Mouse (Mus musculus) intestine, embryonic 14.5 days (tissue): Measurements from ENCODE around the gene Stat4. TPM values are rescaled to one million over a fixed set of nuclear protein-coding genes. Genes with fewer than 3 reads are reported as not detected.

Source experiments
- ATAC-seq: fragments of 200-750 bp; cut with Nextera tagmentation; replicated peaks from 2 replicates; pipeline ENCODE4 v1.8.0; 2017; ENCODE audit warnings: low read depth, moderate number of reproducible peaks, moderate TSS enrichment, moderate library complexity; ENCODE audit not compliant: low FRiP score, low TSS enrichment
- DNase-seq: peaks from one replicate; pipeline ENCODE4 v3.0.0-alpha.2; 2018; ENCODE audit warnings: low spot score
- H3K27ac ChIP-seq: fragments of 300-500 bp; sonication (generic); 2 replicates; pipeline ENCODE4 v1.5.1; 2014; ENCODE audit warnings: low read depth, mild to moderate bottlenecking, control low read depth
- H3K27me3 ChIP-seq: fragments of 300-500 bp; sonication (generic); replicated peaks from 2 replicates; pipeline ENCODE4 v1.6.1; 2014; ENCODE audit warnings: low read length, control low read depth; ENCODE audit not compliant: control insufficient read depth, insufficient read depth
- H3K36me3 ChIP-seq: fragments of 300-500 bp; sonication (generic); 2 replicates; pipeline ENCODE4 v1.6.1; 2014; ENCODE audit warnings: low read length, control low read depth; ENCODE audit not compliant: control insufficient read depth, insufficient read depth
- H3K4me1 ChIP-seq: fragments of 300-500 bp; sonication (generic); replicated peaks from 2 replicates; pipeline ENCODE4 v1.6.1; 2014; ENCODE audit warnings: low read length, control low read depth, mixed read lengths; ENCODE audit not compliant: control insufficient read depth, insufficient read depth
- H3K4me2 ChIP-seq: fragments of 300-500 bp; sonication (generic); 2 replicates; pipeline ENCODE4 v1.6.1; 2014; ENCODE audit warnings: low read length
- H3K4me3 ChIP-seq: fragments of 300-500 bp; sonication (generic); 2 replicates; pipeline ENCODE4 v1.5.1; 2014; ENCODE audit warnings: low read depth, low read length, control low read depth, mixed read lengths
- H3K9ac ChIP-seq: fragments of 300-500 bp; sonication (generic); 2 replicates; pipeline ENCODE4 v1.6.1; 2014; ENCODE audit warnings: mild to moderate bottlenecking, low read length
- H3K9me3 ChIP-seq: fragments of 300-500 bp; sonication (generic); 2 replicates; pipeline ENCODE4 v1.6.1; 2016; ENCODE audit warnings: low read length, control low read depth; ENCODE audit not compliant: control insufficient read depth
- WGBS: fragments of 180-500 bp; shearing (Covaris S2); extraction: QIAGEN DNeasy Blood & Tissue Kit; methylation state at CpG from one replicate; pipeline ENCODE4 v1.1.7; 2014; 5-methylcytosine and 5-hydroxymethylcytosine counted together
- polyA plus RNA-seq: library from polyadenylated mRNA; unstranded; fragments of >200 nt; fragmentation: Nextera tagmentation; extraction: Ambion mirVana; gene quantifications from 2 replicates; pipeline ENCODE4 v1.2.1, GENCODE M21; 2014

Stat4 gene
- polyA plus RNA-seq, 1 experiment from 2014 or later: 2.4 TPM

DNA sequence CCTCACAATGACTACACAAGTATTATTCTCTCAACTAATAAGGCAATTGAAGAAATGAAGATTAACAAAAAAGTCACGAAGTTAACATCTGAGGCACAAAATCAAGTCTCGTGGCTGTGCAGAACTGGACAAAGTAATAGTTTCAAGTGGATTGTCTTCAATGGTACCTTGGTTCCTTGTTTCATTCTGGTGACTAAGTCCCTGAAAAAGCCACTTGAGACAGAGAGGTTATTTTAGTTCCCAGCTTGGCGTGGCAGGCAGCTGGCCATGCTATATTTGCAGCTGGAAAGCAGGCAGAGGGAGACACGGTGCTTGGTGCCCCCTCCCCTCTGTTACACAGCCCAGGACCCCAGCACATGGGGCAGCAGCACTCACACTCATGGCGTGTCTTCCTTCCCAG is 70.2 kb downstream of the Stat4 start:
- Histone ChIP-seq H3K4me3 (no peak overlapping the region), H3K9ac (no peak overlapping the region), H3K27ac (no peak overlapping the region), H3K4me2 (no peak overlapping the region), H3K27me3 (no peaks in the 10 kb centered on the region), H3K4me1 (no peaks in the 10 kb centered on the region), H3K9me3 (no peaks in the 10 kb centered on the region), H3K36me3 (no peaks in the 10 kb centered on the region)
- WGBS: 73% methylated on average over 5 of the region's 5 CpGs
- ATAC-seq: no peak
- DNase-seq: no peak

GRCm38 (mm10) chr1:52066276-52066675 is 79.3 kb downstream of the Stat4 start:
- Histone ChIP-seq H3K4me1 (no peaks in the 10 kb centered on the region), H3K9ac (no peak overlapping the region), H3K36me3 (no peaks in the 10 kb centered on the region), H3K9me3 (no peaks in the 10 kb centered on the region), H3K27me3 (no peaks in the 10 kb centered on the region), H3K27ac (no peak overlapping the region), H3K4me2 (no peak overlapping the region), H3K4me3 (no peak overlapping the region)
- ATAC-seq (no peak), DNase-seq (no peak)
- 73% methylated on average over 1 of the region's 1 CpGs for WGBS

- WGBS: 72% methylated on average over 3 of the region's 3 CpGs
- ATAC-seq: no peak
Measured at GRCm38 (mm10) chr1:52066694-52067093, 79.7 kb downstream of the Stat4 start.

DNA sequence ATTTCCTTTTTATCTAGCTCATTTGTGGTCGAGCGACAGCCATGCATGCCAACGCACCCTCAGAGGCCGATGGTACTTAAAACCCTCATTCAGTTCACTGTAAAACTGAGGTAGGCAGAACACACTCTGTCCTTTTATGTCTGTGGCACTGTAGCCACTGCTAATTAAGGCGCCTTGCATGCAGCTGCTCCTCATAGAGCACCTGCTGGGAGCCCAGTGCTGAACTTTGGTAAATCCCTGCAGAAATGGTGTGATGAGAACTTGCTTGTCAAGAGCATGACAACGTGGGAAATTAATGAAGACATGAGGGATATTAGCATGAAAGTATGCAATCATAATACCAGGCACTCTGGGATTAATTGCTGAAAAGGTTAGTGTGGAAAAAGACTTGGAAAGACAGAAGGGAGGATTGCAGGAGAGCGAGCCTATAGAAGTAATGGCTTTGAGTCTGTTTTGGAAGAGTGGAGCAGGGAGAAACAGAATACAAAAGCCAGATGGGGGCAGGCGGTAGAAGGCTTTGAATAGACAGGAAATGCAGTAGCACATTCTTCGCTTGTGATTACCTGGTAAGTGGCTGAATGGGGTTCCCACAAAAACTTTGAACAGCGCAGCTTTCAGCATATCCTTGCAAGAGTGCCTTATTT is 92.9 kb downstream of the Stat4 start:
- Histone ChIP-seq H3K9me3 (no peaks in the 10 kb centered on the region), H3K9ac (no peak overlapping the region), H3K27ac (no peak overlapping the region), H3K4me1 (no peaks in the 10 kb centered on the region), H3K4me2 (no peak overlapping the region), H3K4me3 (no peak overlapping the region), H3K36me3 (no peaks in the 10 kb centered on the region), H3K27me3 (no peaks in the 10 kb centered on the region)
- DNase-seq: no peak
- no peak for ATAC-seq
- WGBS: 30% methylated on average over 10 of the region's 10 CpGs

More at GRCm38 (mm10) chr1:52066694-52067093, 79.7 kb downstream of the Stat4 start:
- Histone ChIP-seq H3K4me2 (no peak overlapping the region), H3K27me3 (no peaks in the 10 kb centered on the region), H3K9me3 (no peaks in the 10 kb centered on the region), H3K4me3 (no peak overlapping the region), H3K36me3 (no peaks in the 10 kb centered on the region), H3K9ac (no peak overlapping the region), H3K4me1 (no peaks in the 10 kb centered on the region), H3K27ac (no peak overlapping the region)
- DNase-seq: no peak

GRCm38 (mm10) chr1:52080375-52080774 is 93.4 kb downstream of the Stat4 start:
- Histone ChIP-seq H3K9ac (no peak overlapping the region), H3K9me3 (no peaks in the 10 kb centered on the region), H3K4me2 (no peak overlapping the region), H3K27me3 (no peaks in the 10 kb centered on the region), H3K4me1 (no peaks in the 10 kb centered on the region), H3K36me3 (no peaks in the 10 kb centered on the region), H3K4me3 (no peak overlapping the region), H3K27ac (no peak overlapping the region)
- DNase-seq (no peak), ATAC-seq (no peak)
- 27% methylated on average over 8 of the region's 8 CpGs for WGBS

- WGBS: 35% methylated on average over 4 of the region's 4 CpGs
- no peak overlapping the region for H3K4me3 ChIP-seq
- DNase-seq (no peak), ATAC-seq (no peak)
- no peaks in the 10 kb centered on the region for H3K27me3 ChIP-seq
- H3K4me1 ChIP-seq: no peaks in the 10 kb centered on the region
- no peak overlapping the region for H3K9ac ChIP-seq
- no peak overlapping the region for H3K27ac ChIP-seq
- no peaks in the 10 kb centered on the region for H3K9me3 ChIP-seq
- H3K36me3 ChIP-seq: no peaks in the 10 kb centered on the region
- no peak overlapping the region for H3K4me2 ChIP-seq
Measured at GRCm38 (mm10) chr1:52086236-52086635, 99.3 kb downstream of the Stat4 start.

DNA sequence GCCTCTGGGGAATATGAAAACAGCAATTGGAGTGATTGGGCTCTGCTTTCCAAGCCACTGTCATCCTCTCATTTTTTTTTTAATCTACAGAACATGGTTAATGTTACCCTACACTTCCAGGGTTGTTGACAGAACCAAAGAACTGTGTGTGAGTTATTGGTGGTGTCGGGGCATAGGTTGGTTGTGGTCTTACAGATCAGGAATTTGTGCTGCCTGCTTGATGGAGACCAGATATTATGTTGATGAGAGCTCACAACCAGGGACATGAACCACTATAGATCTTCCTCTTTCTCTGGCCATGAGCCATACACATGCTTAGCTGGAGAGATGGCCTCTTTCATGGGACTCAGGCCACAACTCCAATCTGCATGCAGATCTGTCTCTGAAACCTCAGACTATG is 100.2 kb downstream of the Stat4 start:
- Histone ChIP-seq H3K9me3 (no peaks in the 10 kb centered on the region), H3K36me3 (no peaks in the 10 kb centered on the region), H3K9ac (no peak overlapping the region), H3K4me2 (no peak overlapping the region), H3K27me3 (no peaks in the 10 kb centered on the region), H3K4me3 (no peak overlapping the region), H3K27ac (no peak overlapping the region), H3K4me1 (no peaks in the 10 kb centered on the region)
- WGBS: 59% methylated on average over 1 of the region's 1 CpGs
- peak; percentile 55; the same call in 1 of the 2 replicates for ATAC-seq
- DNase-seq: no peak

DNA sequence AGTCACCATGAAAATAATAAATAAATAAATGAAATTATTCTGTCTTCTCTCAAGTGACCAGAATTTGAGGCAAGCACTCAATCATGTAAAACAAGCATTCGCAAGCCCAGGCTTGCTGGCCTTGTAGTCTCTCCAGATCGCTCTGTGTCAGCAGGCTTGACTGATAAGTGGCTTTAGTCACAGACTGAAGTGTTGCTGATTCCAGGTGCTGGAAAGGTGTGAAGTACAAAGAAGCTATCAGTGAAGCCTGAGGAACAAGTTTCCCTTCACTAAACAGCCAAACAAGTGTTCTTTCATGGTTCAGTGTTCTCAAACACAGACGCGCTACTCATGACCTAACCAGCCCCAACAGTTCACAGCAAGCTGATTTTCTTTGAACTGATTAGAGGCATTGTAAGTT is 101.7 kb downstream of the Stat4 start:
- H3K9ac ChIP-seq: no peak overlapping the region
- no peak overlapping the region for H3K4me2 ChIP-seq
- no peaks in the 10 kb centered on the region for H3K9me3 ChIP-seq
- H3K36me3 ChIP-seq: no peaks in the 10 kb centered on the region
- H3K27me3 ChIP-seq: no peaks in the 10 kb centered on the region
- WGBS: 85% methylated on average over 4 of the region's 4 CpGs
- H3K27ac ChIP-seq: no peak overlapping the region
- no peak overlapping the region for H3K4me3 ChIP-seq
- H3K4me1 ChIP-seq: no peaks in the 10 kb centered on the region
- ATAC-seq (no peak), DNase-seq (no peak)

GRCm38 (mm10) chr1:52098618-52099232 is 111.8 kb downstream of the Stat4 start:
- no peaks in the 10 kb centered on the region for H3K9me3 ChIP-seq
- H3K27me3 ChIP-seq: no peaks in the 10 kb centered on the region
- no peak overlapping the region for H3K4me2 ChIP-seq
- ATAC-seq (peak; percentile 40; the same call in 1 of the 2 replicates), DNase-seq (peak; percentile 62)
- H3K4me3 ChIP-seq: no peak overlapping the region
- WGBS: 70% methylated on average over 3 of the region's 3 CpGs
- no peak overlapping the region for H3K27ac ChIP-seq
- no peaks in the 10 kb centered on the region for H3K36me3 ChIP-seq
- H3K9ac ChIP-seq: no peak overlapping the region
- no peaks in the 10 kb centered on the region for H3K4me1 ChIP-seq
